In genomic region chr8:92674244-92675128, GRCm38 (mm10) we compare ENCODE assay signal across 8 mouse cellular contexts. TPM values are rescaled to one million over a fixed set of nuclear protein-coding genes. Genes with fewer than 3 reads are reported as not detected.
DNase-seq lines count a peak whose midpoint lies in the region; ATAC-seq lines count a peak whose summit lies in the region.

Gene Irx6, plus strand, starts transcription at chr8:92674288.

- DNase-seq in kidney, postnatal 4 days, result peak; percentile 12 to 24
- DNase-seq in kidney, postnatal 25 days, result no peak
- DNase-seq in embryonic facial prominence, embryonic 14.5 days (ENCODE audit: low spot score), result peak; percentile 30
- DNase-seq in intestine, embryonic 14.5 days (ENCODE audit: low spot score), result peak; percentile 66
- no peak for DNase-seq in layer of hippocampus, postnatal 14 days (ENCODE audit: low spot score in 2 of 2)
- DNase-seq in urinary bladder, postnatal 36 days (ENCODE audit: low spot score in 2 of 2), result no peak

- H3K27ac ChIP-seq in embryonic facial prominence, embryonic 14.5 days (replicated peaks; ENCODE audit: low read depth, low read length), result no peak within 1 kb of the TSS
- H3K27ac ChIP-seq in intestine, embryonic 14.5 days (ENCODE audit: low read depth), result no peak within 1 kb of the TSS
- H3K27ac ChIP-seq in neural tube, embryonic 14.5 days (ENCODE audit: low read depth, low read length), result no peak within 1 kb of the TSS

- peaks cover 86% of the 10 kb centered on the region for H3K27me3 ChIP-seq in embryonic facial prominence, embryonic 14.5 days (replicated peaks; ENCODE audit: control insufficient read depth, insufficient read depth, low read length)
- H3K27me3 ChIP-seq in intestine, embryonic 14.5 days (replicated peaks; ENCODE audit: control insufficient read depth, insufficient read depth, low read length), result peaks cover 97% of the 10 kb centered on the region
- H3K27me3 ChIP-seq in neural tube, embryonic 14.5 days (ENCODE audit: control insufficient read depth, insufficient read depth, low read length), result peaks cover 53% of the 10 kb centered on the region

- ATAC-seq in embryonic facial prominence, embryonic 14.5 days (ENCODE audit: low read depth), result no peak
- 0 out of 2 replicates have a peak, but pooled peaks have one; percentile 22 for ATAC-seq in intestine, embryonic 14.5 days (replicated peaks; ENCODE audit: low FRiP score, low TSS enrichment, low read depth)
- peak; percentile 45; the same call in 1 of the 2 replicates for ATAC-seq in neural tube, embryonic 14.5 days (ENCODE audit: low read depth)
- ATAC-seq in megakaryocyte progenitor cell, adult 5-6 weeks (replicated peaks; ENCODE audit: poor library complexity), result no peak

- 1% methylated on average over 49 of the region's 62 CpGs for WGBS in embryonic facial prominence, embryonic 14.5 days
- WGBS in intestine, embryonic 14.5 days, result under 1% methylated on average over 58 of the region's 62 CpGs
- under 1% methylated on average over 59 of the region's 62 CpGs for WGBS in neural tube, embryonic 14.5 days

- no peaks in the 10 kb centered on the region for H3K9me3 ChIP-seq in embryonic facial prominence, embryonic 14.5 days (ENCODE audit: control insufficient read depth, low read length)
- no peaks in the 10 kb centered on the region for H3K9me3 ChIP-seq in intestine, embryonic 14.5 days (ENCODE audit: control insufficient read depth, low read length)
- H3K9me3 ChIP-seq in neural tube, embryonic 14.5 days (ENCODE audit: control insufficient read depth, low read length), result no peaks in the 10 kb centered on the region

- peaks cover 18% of the 10 kb centered on the region for H3K4me1 ChIP-seq in embryonic facial prominence, embryonic 14.5 days (ENCODE audit: control insufficient read depth, insufficient read depth, low read length)
- H3K4me1 ChIP-seq in intestine, embryonic 14.5 days (replicated peaks; ENCODE audit: control insufficient read depth, insufficient read depth, low read length), result peaks cover 9% of the 10 kb centered on the region; the same call in 1 of the 2 replicates
- H3K4me1 ChIP-seq in neural tube, embryonic 14.5 days (ENCODE audit: control insufficient read depth, insufficient read depth, low read length), result peaks cover 17% of the 10 kb centered on the region

- peak within 1 kb of the TSS; percentile 56 for H3K9ac ChIP-seq in embryonic facial prominence, embryonic 14.5 days (ENCODE audit: low read depth, low read length)
- no peak within 1 kb of the TSS for H3K9ac ChIP-seq in intestine, embryonic 14.5 days (ENCODE audit: low read length)
- 0 out of 2 replicates have a peak within 1 kb of the TSS, but pooled peaks have one; percentile 29 for H3K9ac ChIP-seq in neural tube, embryonic 14.5 days (replicated peaks; ENCODE audit: low read depth, low read length)

- H3K4me2 ChIP-seq in embryonic facial prominence, embryonic 14.5 days (ENCODE audit: low read depth, low read length), result peak within 1 kb of the TSS; percentile 90
- H3K4me2 ChIP-seq in intestine, embryonic 14.5 days (ENCODE audit: low read length), result peak within 1 kb of the TSS; percentile 65
- H3K4me2 ChIP-seq in neural tube, embryonic 14.5 days (ENCODE audit: low read depth, low read length), result peak within 1 kb of the TSS; percentile 82

- H3K36me3 ChIP-seq in embryonic facial prominence, embryonic 14.5 days (ENCODE audit: control insufficient read depth, insufficient read depth, low read length), result no peaks in the 10 kb centered on the region
- H3K36me3 ChIP-seq in intestine, embryonic 14.5 days (ENCODE audit: control insufficient read depth, insufficient read depth, low read length), result no peaks in the 10 kb centered on the region
- no peaks in the 10 kb centered on the region for H3K36me3 ChIP-seq in neural tube, embryonic 14.5 days (ENCODE audit: control insufficient read depth, insufficient read depth, low read length)

- peak within 1 kb of the TSS; percentile 53 for H3K4me3 ChIP-seq in embryonic facial prominence, embryonic 14.5 days (ENCODE audit: low read depth, low read length)
- peak within 1 kb of the TSS; percentile 36 for H3K4me3 ChIP-seq in intestine, embryonic 14.5 days (ENCODE audit: low read depth, low read length)
- peak within 1 kb of the TSS; percentile 33 for H3K4me3 ChIP-seq in neural tube, embryonic 14.5 days (ENCODE audit: low read depth, low read length)

RNA-seq across cellular contexts. Expression of gene Irx6, which starts in this region (rescaled TPM):
- polyA plus RNA-seq in embryonic facial prominence, embryonic 14.5 days (2014; fragmentation: Nextera tagmentation; extraction: Ambion mirVana), result 0.37 and 0.40 TPM in 2 replicates
- polyA plus RNA-seq in intestine, embryonic 14.5 days (2014; fragmentation: Nextera tagmentation; extraction: Ambion mirVana), result not detected in 2 replicates
- polyA plus RNA-seq in neural tube, embryonic 14.5 days (2014; fragmentation: Nextera tagmentation; extraction: Ambion mirVana), result 0.67 and 1.8 TPM in 2 replicates
- not detected in 2 replicates for total RNA-seq in megakaryocyte progenitor cell, adult 5-6 weeks (2015)
- total RNA-seq in megakaryocyte progenitor cell, adult 5-6 weeks (2017), result not detected in 2 replicates
- total RNA-seq in layer of hippocampus, postnatal 14 days (2021), result under 1 TPM; 0.16 to 0.26 TPM

Comparison
In these comparisons a context has a peak if more than half of its experiments do, and no peak if none do; other contexts are left out.
1. DNase-seq: peak in kidney, postnatal 4 days (2 of 2); none in kidney, postnatal 25 days (0 of 2), layer of hippocampus, postnatal 14 days (0 of 2) and urinary bladder, postnatal 36 days (0 of 2).
2. Peak in DNase-seq, H3K4me3 ChIP-seq, H3K9ac ChIP-seq and H3K4me2 ChIP-seq in embryonic facial prominence, embryonic 14.5 days; RNA of the gene not detected or under 1 TPM.
3. Peak in DNase-seq, ATAC-seq, H3K4me3 ChIP-seq and H3K4me2 ChIP-seq in intestine, embryonic 14.5 days; RNA of the gene not detected or under 1 TPM.
4. Peak in every context shown above with its lines, with median percentiles within 50 percentile points of each other: H3K4me2 ChIP-seq and H3K4me3 ChIP-seq.